Mouse (Mus musculus) embryonic facial prominence, embryonic 11.5 days (tissue): ENCODE data around the gene Sbf2. TPM values are rescaled to one million over a fixed set of nuclear protein-coding genes. Genes with fewer than 3 reads are reported as not detected.

ENCODE experiments used
- ATAC-seq: fragments of 200-750 bp; cut with Nextera tagmentation; replicated peaks from 2 replicates; pipeline ENCODE4 v1.8.0; 2017; ENCODE audit warnings: low read depth; ENCODE audit not compliant: insufficient number of reproducible peaks, low FRiP score, low TSS enrichment
- DNase-seq: peaks from one replicate; pipeline ENCODE4 v3.0.0-alpha.2; 2015; ENCODE audit warnings: low spot score
- H3K27ac ChIP-seq: fragments of 300-500 bp; sonication (generic); replicated peaks from 2 replicates; pipeline ENCODE4 v1.5.1; 2014; ENCODE audit warnings: mild to moderate bottlenecking, low read depth, low read length, control low read depth
- H3K27me3 ChIP-seq: fragments of 300-500 bp; sonication (generic); 2 replicates; pipeline ENCODE4 v1.6.1; 2014; ENCODE audit warnings: mild to moderate bottlenecking, low read length, moderate library complexity, mixed read lengths; ENCODE audit not compliant: control insufficient read depth, insufficient read depth
- H3K36me3 ChIP-seq: fragments of 300-500 bp; sonication (generic); replicated peaks from 2 replicates; pipeline ENCODE4 v1.6.1; 2014; ENCODE audit warnings: low read depth, mild to moderate bottlenecking, low read length, moderate library complexity, mixed read lengths; ENCODE audit not compliant: control insufficient read depth, insufficient read depth
- H3K4me1 ChIP-seq: fragments of 300-500 bp; sonication (generic); 2 replicates; pipeline ENCODE4 v1.6.1; 2014; ENCODE audit warnings: low read length, mixed read lengths; ENCODE audit not compliant: control insufficient read depth, insufficient read depth
- H3K4me2 ChIP-seq: fragments of 300-500 bp; sonication (generic); 2 replicates; pipeline ENCODE4 v1.6.1; 2014; ENCODE audit warnings: low read depth, mild to moderate bottlenecking, control low read depth, low read length, moderate library complexity
- H3K4me3 ChIP-seq: fragments of 300-500 bp; sonication (generic); 2 replicates; pipeline ENCODE4 v1.5.1; 2014; ENCODE audit warnings: low read depth, low read length, control low read depth
- H3K9ac ChIP-seq: fragments of 300-500 bp; sonication (generic); replicated peaks from 2 replicates; pipeline ENCODE4 v1.6.1; 2014; ENCODE audit warnings: mild to moderate bottlenecking, control low read depth, low read length
- H3K9me3 ChIP-seq: fragments of 300-500 bp; sonication (generic); replicated peaks from 2 replicates; pipeline ENCODE4 v1.6.1; 2016; ENCODE audit warnings: mild to moderate bottlenecking, low read length, inconsistent platforms, mixed read lengths; ENCODE audit not compliant: control insufficient read depth
- WGBS: fragments of 180-500 bp; shearing (Covaris S2); extraction: QIAGEN DNeasy Blood & Tissue Kit; methylation state at CpG from one replicate; pipeline ENCODE4 v1.1.7; 2014; 5-methylcytosine and 5-hydroxymethylcytosine counted together
- polyA plus RNA-seq: library from polyadenylated mRNA; unstranded; fragments of >200 nt; fragmentation: Nextera tagmentation; extraction: Ambion mirVana; gene quantifications from 2 replicates; pipeline ENCODE4 v1.2.1, GENCODE M21; 2014

The Sbf2 gene
- polyA plus RNA-seq, 1 experiment from 2014 or later: 25.4 TPM

- DNase-seq (no peak), ATAC-seq (no peak)
- Histone ChIP-seq H3K4me2 (no peak overlapping the region), H3K36me3 (no peaks in the 10 kb centered on the region), H3K4me3 (no peak overlapping the region), H3K9ac (no peak overlapping the region), H3K9me3 (no peaks in the 10 kb centered on the region), H3K27me3 (no peaks in the 10 kb centered on the region), H3K27ac (no peak overlapping the region), H3K4me1 (no peaks in the 10 kb centered on the region)
- WGBS: 82% methylated on average over 4 of the region's 4 CpGs
Observed at GRCm38 (mm10) chr7:110261807-110262206, 352.9 kb downstream of the Sbf2 start.

DNA sequence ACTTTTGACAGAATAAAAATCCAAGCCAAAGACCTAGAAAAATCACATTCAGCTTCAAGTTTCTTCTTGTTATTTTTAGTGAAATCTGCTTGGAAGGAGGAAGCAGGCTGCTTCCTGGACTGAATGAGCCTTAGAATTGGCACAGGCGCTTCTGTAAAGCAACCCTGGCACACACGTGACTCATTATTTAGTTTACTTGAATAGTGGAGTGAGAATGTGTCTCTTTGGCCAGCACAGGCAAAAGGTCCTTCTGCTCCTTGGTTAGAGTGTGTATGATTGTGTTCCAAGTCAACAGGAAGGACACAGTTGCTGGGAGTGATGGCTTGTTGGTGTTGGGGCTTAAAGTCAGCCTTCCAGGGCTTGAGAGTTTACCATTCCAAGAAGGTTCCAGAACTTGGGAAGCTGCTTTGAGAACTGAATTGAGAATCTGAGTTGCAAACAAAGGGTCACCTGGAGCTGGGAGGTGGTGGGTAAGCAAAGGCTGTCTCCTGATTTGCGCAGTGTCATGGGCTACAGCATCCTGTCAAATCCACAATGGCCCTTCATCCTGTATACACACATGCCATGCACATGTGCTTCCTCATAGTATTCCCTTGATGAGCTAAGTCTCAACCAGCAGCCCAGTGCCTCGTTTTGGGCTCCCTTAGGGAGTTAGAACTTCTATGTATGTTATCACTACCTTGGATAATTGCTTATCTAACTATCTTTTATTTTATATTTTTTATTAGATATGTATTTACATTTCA, 354.6 kb downstream of the Sbf2 start:
- no peak overlapping the region for H3K9ac ChIP-seq
- H3K4me1 ChIP-seq: no peaks in the 10 kb centered on the region
- no peak overlapping the region for H3K4me2 ChIP-seq
- H3K4me3 ChIP-seq: no peak overlapping the region
- no peak for DNase-seq
- H3K27me3 ChIP-seq: no peaks in the 10 kb centered on the region
- no peak overlapping the region for H3K27ac ChIP-seq
- 78% methylated on average over 4 of the region's 4 CpGs for WGBS
- no peaks in the 10 kb centered on the region for H3K9me3 ChIP-seq
- no peak for ATAC-seq
- H3K36me3 ChIP-seq: no peaks in the 10 kb centered on the region

GRCm38 (mm10) chr7:110258196-110258950, 356.3 kb downstream of the Sbf2 start:
- WGBS: 85% methylated on average over 11 of the region's 11 CpGs
- Histone ChIP-seq H3K4me1 (no peaks in the 10 kb centered on the region), H3K4me2 (no peak overlapping the region), H3K9ac (no peak overlapping the region), H3K27ac (no peak overlapping the region), H3K36me3 (no peaks in the 10 kb centered on the region), H3K9me3 (no peaks in the 10 kb centered on the region), H3K4me3 (no peak overlapping the region), H3K27me3 (no peaks in the 10 kb centered on the region)
- ATAC-seq (no peak), DNase-seq (no peak)

Other genes starting within 250 kb of the Sbf2 start
- gene Adm, start 12.7 kb upstream of the Sbf2 start, polyA plus RNA-seq: 1.5 and 2.0 TPM in 2 replicates
- 2.0 and 2.5 TPM in 2 replicates for gene Ampd3, start 153.3 kb upstream of the Sbf2 start, polyA plus RNA-seq
- gene Rnf141, start 229.5 kb upstream of the Sbf2 start, polyA plus RNA-seq: 20.6 and 23.5 TPM in 2 replicates
- 0.41 and 1.2 TPM in 2 replicates for gene Lyve1, start 248.3 kb upstream of the Sbf2 start, polyA plus RNA-seq